Mouse (Mus musculus) mature B cell (primary cell): ENCODE data around the gene Kat6b.
"Not testable (repeated sequence)": the region's sequence is repeated elsewhere in the genome, so short reads cannot be mapped to it uniquely, and the experiment has no call there.

Experiments
- in situ Hi-C: fragments of 300-500 bp; cut with MboI; formaldehyde crosslinking; loops from 2 replicates; pipeline ENCODE4 v1.14.3; 2019

The Kat6b gene

GRCm38 (mm10) chr14:21484693-21485092 is 3.5 kb downstream of the Kat6b start:
- in situ Hi-C loops, result no loop called here

- in situ Hi-C loops, result no loop called here
These were observed 4.8 kb downstream of the Kat6b start for GRCm38 (mm10) chr14:21485961-21486520.

- in situ Hi-C loops, result not testable (repeated sequence)
These were observed 5.9 kb downstream of the Kat6b start for GRCm38 (mm10) chr14:21487135-21487534.

GRCm38 (mm10) chr14:21488426-21489115 is 7.3 kb downstream of the Kat6b start:
- in situ Hi-C loops, result not testable (repeated sequence)

GRCm38 (mm10) chr14:21489116-21489485 is 7.9 kb downstream of the Kat6b start:
- in situ Hi-C loops, result no loop called here

GRCm38 (mm10) chr14:21490141-21490540 is 8.9 kb downstream of the Kat6b start:
- in situ Hi-C loops, result no loop called here

- in situ Hi-C loops, result no loop called here
These were observed 17.2 kb downstream of the Kat6b start for GRCm38 (mm10) chr14:21498361-21498996.

- in situ Hi-C loops, result no loop called here
These were observed 17.9 kb downstream of the Kat6b start for GRCm38 (mm10) chr14:21499011-21499581.

- in situ Hi-C loops, result no loop called here
These were observed 18.5 kb downstream of the Kat6b start for GRCm38 (mm10) chr14:21499631-21500153.

GRCm38 (mm10) chr14:21500154-21501047 is 19.2 kb downstream of the Kat6b start:
- in situ Hi-C loops, result no loop called here

GRCm38 (mm10) chr14:21501048-21501657 is 19.9 kb downstream of the Kat6b start:
- in situ Hi-C loops, result no loop called here

GRCm38 (mm10) chr14:21505036-21505435 is 23.8 kb downstream of the Kat6b start:
- in situ Hi-C loops, result no loop called here

GRCm38 (mm10) chr14:21507046-21507445 is 25.8 kb downstream of the Kat6b start:
- in situ Hi-C loops, result no loop called here

- in situ Hi-C loops, result no loop called here
These were observed 28.1 kb downstream of the Kat6b start for GRCm38 (mm10) chr14:21509111-21509905.

- in situ Hi-C loops, result no loop called here
These were observed 30.2 kb downstream of the Kat6b start for GRCm38 (mm10) chr14:21511438-21511837.

- in situ Hi-C loops, result no loop called here
These were observed 34.3 kb downstream of the Kat6b start for GRCm38 (mm10) chr14:21515505-21515904.

GRCm38 (mm10) chr14:21519307-21519706 is 38.1 kb downstream of the Kat6b start:
- in situ Hi-C loops, result no loop called here

- in situ Hi-C loops, result no loop called here
These were observed 39.3 kb downstream of the Kat6b start for GRCm38 (mm10) chr14:21520496-21520895.

GRCm38 (mm10) chr14:21521496-21521895 is 40.3 kb downstream of the Kat6b start:
- in situ Hi-C loops, result not testable (repeated sequence)

GRCm38 (mm10) chr14:21522312-21522978 is 41.2 kb downstream of the Kat6b start:
- in situ Hi-C loops, result no loop called here
